Mouse (Mus musculus) intestine, embryonic 16.5 days (tissue): ENCODE data around the gene Gimap5. TPM values are rescaled to one million over a fixed set of nuclear protein-coding genes. Genes with fewer than 3 reads are reported as not detected.
A peak's percentile ranks its signal among the peaks of the same experiment; 100 is the strongest.

ENCODE experiments used
- ATAC-seq: fragments of 200-750 bp; cut with Nextera tagmentation; 2 replicates; pipeline ENCODE4 v1.8.0; 2017; ENCODE audit warnings: moderate TSS enrichment, moderate library complexity
- H3K27ac ChIP-seq: fragments of 300-500 bp; sonication (generic); 2 replicates; pipeline ENCODE4 v1.5.1; 2014; ENCODE audit warnings: mild to moderate bottlenecking, low read length
- H3K27me3 ChIP-seq: fragments of 300-500 bp; sonication (generic); replicated peaks from 2 replicates; pipeline ENCODE4 v1.6.1; 2014; ENCODE audit warnings: low read length, control low read depth, mixed read lengths; ENCODE audit not compliant: control insufficient read depth, insufficient read depth
- H3K36me3 ChIP-seq: fragments of 300-500 bp; sonication (generic); 2 replicates; pipeline ENCODE4 v1.6.1; 2014; ENCODE audit warnings: low read length, control low read depth; ENCODE audit not compliant: control insufficient read depth, insufficient read depth
- H3K4me1 ChIP-seq: fragments of 300-500 bp; sonication (generic); 2 replicates; pipeline ENCODE4 v1.6.1; 2014; ENCODE audit warnings: low read length, control low read depth, mixed read lengths; ENCODE audit not compliant: control insufficient read depth, insufficient read depth
- H3K4me2 ChIP-seq: fragments of 300-500 bp; sonication (generic); 2 replicates; pipeline ENCODE4 v1.6.1; 2014; ENCODE audit warnings: low read depth, low read length, control low read depth
- H3K4me3 ChIP-seq: fragments of 300-500 bp; sonication (generic); 2 replicates; pipeline ENCODE4 v1.5.1; 2014; ENCODE audit warnings: mild to moderate bottlenecking, low read length
- H3K9ac ChIP-seq: fragments of 300-500 bp; sonication (generic); 2 replicates; pipeline ENCODE4 v1.6.1; 2014; ENCODE audit warnings: low read depth, low read length
- H3K9me3 ChIP-seq: fragments of 300-500 bp; sonication (generic); 2 replicates; pipeline ENCODE4 v1.6.1; 2016; ENCODE audit warnings: low read length, control low read depth; ENCODE audit not compliant: control insufficient read depth
- WGBS: fragments of 180-500 bp; shearing (Covaris S2); extraction: QIAGEN DNeasy Blood & Tissue Kit; methylation state at CpG from one replicate; pipeline ENCODE4 v1.1.7; 2014; 5-methylcytosine and 5-hydroxymethylcytosine counted together
- polyA plus RNA-seq: library from polyadenylated mRNA; unstranded; fragments of >200 nt; fragmentation: Nextera tagmentation; extraction: Ambion mirVana; gene quantifications from 2 replicates; pipeline ENCODE4 v1.2.1, GENCODE M21; 2015

Gene Gimap5
- polyA plus RNA-seq, 1 experiment from 2014 or later: 13.8 TPM

GRCm38 (mm10) chr6:48747091-48747966 lies 1.3 kb downstream of the Gimap5 start:
- H3K4me3 ChIP-seq: peak overlapping the region; percentile 15; the same call in 1 of the 2 replicates
- no peaks in the 10 kb centered on the region for H3K27me3 ChIP-seq
- no peaks in the 10 kb centered on the region for H3K36me3 ChIP-seq
- no peaks in the 10 kb centered on the region for H3K9me3 ChIP-seq
- H3K4me2 ChIP-seq: peak overlapping the region; percentile 21; the same call in 1 of the 2 replicates
- peaks cover 10% of the 10 kb centered on the region for H3K4me1 ChIP-seq
- peak; percentile 32; the same call in 1 of the 2 replicates for ATAC-seq
- WGBS: 35% methylated on average over 7 of the region's 7 CpGs
- H3K27ac ChIP-seq: peak overlapping the region; percentile 46
- H3K9ac ChIP-seq: no peak overlapping the region

- no peak overlapping the region for H3K9ac ChIP-seq
- H3K27me3 ChIP-seq: no peaks in the 10 kb centered on the region
- peaks cover 2% of the 10 kb centered on the region; the same call in 1 of the 2 replicates for H3K9me3 ChIP-seq
- no peak overlapping the region for H3K4me2 ChIP-seq
- H3K4me3 ChIP-seq: no peak overlapping the region
- H3K4me1 ChIP-seq: peaks cover 2% of the 10 kb centered on the region; the same call in 1 of the 2 replicates
- no peak overlapping the region for H3K27ac ChIP-seq
- no peak for ATAC-seq
- 54% methylated on average over 7 of the region's 7 CpGs for WGBS
- no peaks in the 10 kb centered on the region for H3K36me3 ChIP-seq
These were observed 17.7 kb downstream of the Gimap5 start for GRCm38 (mm10) chr6:48763567-48764270.

- H3K27ac ChIP-seq: no peak overlapping the region
- H3K4me2 ChIP-seq: no peak overlapping the region
- H3K9ac ChIP-seq: no peak overlapping the region
- no peaks in the 10 kb centered on the region for H3K36me3 ChIP-seq
- ATAC-seq: no peak
- peaks cover 2% of the 10 kb centered on the region; the same call in 1 of the 2 replicates for H3K9me3 ChIP-seq
- H3K4me3 ChIP-seq: no peak overlapping the region
- WGBS: 92% methylated on average over 10 of the region's 10 CpGs
- H3K27me3 ChIP-seq: no peaks in the 10 kb centered on the region
- peaks cover 5% of the 10 kb centered on the region; the same call in 1 of the 2 replicates for H3K4me1 ChIP-seq
These were observed 18.5 kb downstream of the Gimap5 start for GRCm38 (mm10) chr6:48764496-48764895.

- no peak overlapping the region for H3K4me2 ChIP-seq
- ATAC-seq: peak; percentile 88
- H3K27ac ChIP-seq: peak overlapping the region; percentile 0; the same call in 1 of the 2 replicates
These were observed 22.3 kb downstream of the Gimap5 start for GRCm38 (mm10) chr6:48768178-48768869.

GRCm38 (mm10) chr6:48768933-48769332 lies 22.9 kb downstream of the Gimap5 start:
- 75% methylated on average over 3 of the region's 3 CpGs for WGBS
- no peak overlapping the region for H3K9ac ChIP-seq
- no peaks in the 10 kb centered on the region for H3K27me3 ChIP-seq
- H3K9me3 ChIP-seq: peaks cover 2% of the 10 kb centered on the region; the same call in 1 of the 2 replicates
- H3K36me3 ChIP-seq: no peaks in the 10 kb centered on the region
- H3K4me1 ChIP-seq: peaks cover 8% of the 10 kb centered on the region; the same call in 1 of the 2 replicates
- H3K4me2 ChIP-seq: no peak overlapping the region
- H3K4me3 ChIP-seq: no peak overlapping the region
- H3K27ac ChIP-seq: peak overlapping the region; percentile 0; the same call in 1 of the 2 replicates
- ATAC-seq: no peak

More at GRCm38 (mm10) chr6:48768178-48768869, 22.3 kb downstream of the Gimap5 start:
- no peaks in the 10 kb centered on the region for H3K27me3 ChIP-seq
- H3K4me3 ChIP-seq: no peak overlapping the region
- no peaks in the 10 kb centered on the region for H3K36me3 ChIP-seq
- H3K4me1 ChIP-seq: peaks cover 8% of the 10 kb centered on the region; the same call in 1 of the 2 replicates
- no peak overlapping the region for H3K9ac ChIP-seq
- H3K9me3 ChIP-seq: peaks cover 2% of the 10 kb centered on the region; the same call in 1 of the 2 replicates
- WGBS: 67% methylated on average over 9 of the region's 9 CpGs

GRCm38 (mm10) chr6:48770696-48771095 lies 24.7 kb downstream of the Gimap5 start, which contains the start of gene Gimap3:
Gene Gimap3, minus strand, starts transcription at chr6:48770851.
- H3K27me3 ChIP-seq: no peaks in the 10 kb centered on the region
- H3K4me3 ChIP-seq: no peak within 1 kb of the TSS
- no peak within 1 kb of the TSS for H3K4me2 ChIP-seq
- no peaks in the 10 kb centered on the region for H3K36me3 ChIP-seq
- no peak within 1 kb of the TSS for H3K27ac ChIP-seq
- H3K9ac ChIP-seq: no peak within 1 kb of the TSS
- H3K4me1 ChIP-seq: peaks cover 8% of the 10 kb centered on the region; the same call in 1 of the 2 replicates
- ATAC-seq: no peak
- H3K9me3 ChIP-seq: no peaks in the 10 kb centered on the region
- 90% methylated on average over 3 of the region's 3 CpGs for WGBS

GRCm38 (mm10) chr6:48772030-48772429 lies 26.0 kb downstream of the Gimap5 start:
- H3K36me3 ChIP-seq: no peaks in the 10 kb centered on the region
- H3K9ac ChIP-seq: no peak overlapping the region
- ATAC-seq: 0 out of 2 replicates have a peak, but pooled peaks have one; percentile 50
- no peaks in the 10 kb centered on the region for H3K27me3 ChIP-seq
- H3K27ac ChIP-seq: no peak overlapping the region
- H3K4me1 ChIP-seq: peaks cover 8% of the 10 kb centered on the region; the same call in 1 of the 2 replicates
- H3K4me3 ChIP-seq: no peak overlapping the region
- H3K9me3 ChIP-seq: no peaks in the 10 kb centered on the region
- no peak overlapping the region for H3K4me2 ChIP-seq
- 7% methylated on average over 8 of the region's 8 CpGs for WGBS

- WGBS: 81% methylated on average over 1 of the region's 1 CpGs
These were observed 38.4 kb downstream of the Gimap5 start for GRCm38 (mm10) chr6:48784406-48784805.

More at GRCm38 (mm10) chr6:48784406-48784805, 38.4 kb downstream of the Gimap5 start:
- Histone ChIP-seq H3K4me3 (no peak overlapping the region), H3K4me2 (no peak overlapping the region), H3K9me3 (no peaks in the 10 kb centered on the region), H3K27me3 (no peaks in the 10 kb centered on the region), H3K27ac (no peak overlapping the region), H3K4me1 (no peaks in the 10 kb centered on the region), H3K9ac (no peak overlapping the region), H3K36me3 (no peaks in the 10 kb centered on the region)
- ATAC-seq: no peak
